Mouse (Mus musculus): ENCODE measurements around the gene Taf1d.

DNA sequence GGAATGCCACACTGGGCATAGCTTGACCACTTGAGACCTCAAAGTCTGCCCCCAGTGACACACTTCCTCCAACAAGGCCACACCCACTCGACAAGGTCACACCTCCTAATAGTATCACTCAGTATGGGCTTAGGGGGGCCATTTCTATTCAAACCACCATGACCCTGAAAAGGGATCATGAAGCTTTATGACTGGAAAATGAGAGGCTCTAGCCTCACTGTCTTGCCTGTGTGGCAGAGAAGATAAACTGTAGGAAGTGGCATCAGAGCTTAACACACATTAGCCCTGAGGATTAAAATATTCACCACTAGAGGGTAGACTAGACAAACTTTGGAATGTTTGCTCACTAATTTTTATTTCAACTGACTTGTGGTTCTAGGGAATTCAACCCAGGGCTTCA, 59.8 kb downstream of the Taf1d start:
- TF ChIP-seq POLR2A (IDR thresholded peaks at IDR 0.05; ENCODE audit: insufficient read depth, low read depth, low read length) (no peak), CTCF (IDR thresholded peaks at IDR 0.05; ENCODE audit: insufficient read depth, low read depth, low read length) (no peak)
